Mouse (Mus musculus) heart, adult 2 months (tissue): ENCODE measurements around the gene Ncoa4. TPM values are rescaled to one million over a fixed set of nuclear protein-coding genes. Genes with fewer than 3 reads are reported as not detected.
"Not testable (repeated sequence)": the region's sequence is repeated elsewhere in the genome, so short reads cannot be mapped to it uniquely, and the experiment has no call there.

ENCODE experiments used
- DNase-seq, 2 experiments: peaks; one replicate each; pipeline ENCODE4 v3.0.0; 2021
- H3K27ac ChIP-seq: fragments of 200-600 bp; 2 replicates; pipeline ENCODE4 v1.8.1; 2022
- H3K27me3 ChIP-seq: fragments of 200-500 bp; 2 replicates; pipeline ENCODE4 v1.6.1; 2012; ENCODE audit warnings: mild to moderate bottlenecking, low read length, inconsistent platforms, mixed read lengths; ENCODE audit not compliant: control insufficient read depth, insufficient read depth
- H3K36me3 ChIP-seq: fragments of 200-500 bp; 2 replicates; pipeline ENCODE4 v1.6.1; 2012; ENCODE audit warnings: low read length, inconsistent platforms; ENCODE audit not compliant: control insufficient read depth, insufficient read depth
- H3K4me1 ChIP-seq: fragments of 200-500 bp; 2 replicates; pipeline ENCODE4 v1.6.1; 2011; ENCODE audit warnings: low read length; ENCODE audit not compliant: control insufficient read depth, insufficient read depth
- H3K4me3 ChIP-seq: fragments of 200-600 bp; 2 replicates; pipeline ENCODE4 v1.8.1; 2022
- H3K79me2 ChIP-seq: fragments of 200-500 bp; replicated peaks from 2 replicates; pipeline ENCODE4 v1.6.1; 2012; ENCODE audit warnings: mild to moderate bottlenecking, inconsistent platforms, low read length, moderate library complexity, mixed read lengths; ENCODE audit not compliant: control insufficient read depth, insufficient read depth
- H3K9ac ChIP-seq: fragments of 200-500 bp; 2 replicates; pipeline ENCODE4 v1.6.1; 2012; ENCODE audit warnings: low read depth, mild to moderate bottlenecking, control low read depth, inconsistent platforms, low read length, mixed read lengths
- CTCF ChIP-seq: fragments of 200-600 bp; IDR thresholded peaks from 2 replicates; pipeline ENCODE4 v1.8.1; 2022; ENCODE audit warnings: antibody characterized with exemption, mild to moderate bottlenecking, moderate library complexity
- EP300 ChIP-seq: fragments of 200-500 bp; IDR thresholded peaks from 2 replicates; pipeline ENCODE4 v1.6.1; 2011; ENCODE audit warnings: low read depth, low read length, control low read depth; ENCODE audit not compliant: insufficient read depth
- POLR2A ChIP-seq: fragments of 200-500 bp; IDR thresholded peaks from 2 replicates; pipeline ENCODE4 v1.6.1; 2011; ENCODE audit warnings: mild to moderate bottlenecking, low read depth, low read length, control low read depth; ENCODE audit not compliant: insufficient read depth
- WGBS: fragments of 180-500 bp; shearing (Covaris S2); methylation state at CpG from one replicate; pipeline ENCODE4 v1.1.7; 2018; 5-methylcytosine and 5-hydroxymethylcytosine counted together
- intact Hi-C: fragments of 180-260 bp; cut with DNase I; formaldehyde crosslinking; loops from one replicate; pipeline ENCODE4 v1.15.1; 2025
- polyA plus RNA-seq: library from polyadenylated mRNA; depleted of rRNA; stranded (reverse); fragments of >200 nt; gene quantifications from 2 replicates; pipeline ENCODE4 v1.2.3, GENCODE M21; 2012
- total RNA-seq, 2 experiments: library from RNA; stranded (reverse); gene quantifications; 2 replicates each; pipeline ENCODE4 v1.2.3; 2021

The Ncoa4 gene
- total and polyA plus RNA-seq, 3 experiments, result 36.7 to 196 (median 135) TPM

DNA sequence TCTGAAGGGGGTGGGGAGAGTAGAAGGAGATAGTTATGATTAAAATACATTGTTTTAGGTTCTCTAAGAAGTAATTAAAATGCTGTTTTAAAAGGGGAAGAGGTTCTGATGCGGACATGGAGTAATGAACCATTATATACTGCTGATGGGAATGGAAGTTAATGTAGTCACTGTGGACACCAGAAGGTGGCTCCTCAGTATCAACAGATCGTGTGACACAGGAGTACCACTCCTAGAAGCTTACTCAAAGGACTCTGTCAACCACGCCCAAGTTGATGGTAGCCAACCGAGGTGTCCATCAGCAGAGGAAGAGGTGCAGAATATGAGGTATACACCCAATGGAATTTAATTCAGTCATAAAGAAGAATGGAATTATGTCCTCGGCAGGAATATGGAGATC lies 31.3 kb upstream of the Ncoa4 start:
- H3K4me3 ChIP-seq, result no peak overlapping the region
- WGBS, result 63% methylated on average over 5 of the region's 5 CpGs
- H3K9ac ChIP-seq, result no peak overlapping the region
- no peaks in the 10 kb centered on the region for H3K36me3 ChIP-seq
- intact Hi-C loops, result no loop called here
- H3K4me1 ChIP-seq, result no peaks in the 10 kb centered on the region
- DNase-seq, result no peak
- H3K27ac ChIP-seq, result no peak overlapping the region
- TF ChIP-seq CTCF, result peak; percentile 8; the same call in 1 of the 2 replicates
- no peak for TF ChIP-seq POLR2A
- no peaks in the 10 kb centered on the region for H3K79me2 ChIP-seq
- H3K27me3 ChIP-seq, result 0 out of 2 replicates have a peak, but pooled peaks cover 1% of the 10 kb centered on the region

DNA sequence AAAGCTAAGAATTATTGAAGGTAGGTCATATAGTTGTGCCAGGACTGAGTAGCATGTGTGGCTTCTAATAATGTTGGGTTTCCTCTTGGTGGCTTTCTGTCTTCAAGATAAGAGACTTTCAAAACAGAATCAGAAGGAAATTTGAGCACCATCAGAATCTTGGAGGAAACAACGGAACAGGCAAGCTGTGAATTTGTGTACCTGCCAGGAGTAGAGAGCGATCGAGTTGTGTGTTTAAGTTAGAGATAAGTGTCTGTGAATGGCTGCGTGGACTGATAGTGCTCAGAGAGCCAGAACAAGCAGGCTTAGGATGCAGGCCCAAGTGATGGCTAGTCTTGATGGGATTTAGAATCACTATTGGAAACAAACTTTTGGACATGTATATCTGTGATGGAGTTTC lies 27.8 kb upstream of the Ncoa4 start:
- no peak overlapping the region for H3K9ac ChIP-seq
- DNase-seq, result no peak
- H3K79me2 ChIP-seq, result no peaks in the 10 kb centered on the region
- no peak overlapping the region for H3K27ac ChIP-seq
- TF ChIP-seq CTCF (no peak), EP300 (no peak), POLR2A (no peak)
- H3K36me3 ChIP-seq, result no peaks in the 10 kb centered on the region
- intact Hi-C loops, result no loop called here
- 0 out of 2 replicates have a peak, but pooled peaks cover 1% of the 10 kb centered on the region for H3K27me3 ChIP-seq
- 29% methylated on average over 4 of the region's 4 CpGs for WGBS
- no peaks in the 10 kb centered on the region for H3K4me1 ChIP-seq
- no peak overlapping the region for H3K4me3 ChIP-seq

DNA sequence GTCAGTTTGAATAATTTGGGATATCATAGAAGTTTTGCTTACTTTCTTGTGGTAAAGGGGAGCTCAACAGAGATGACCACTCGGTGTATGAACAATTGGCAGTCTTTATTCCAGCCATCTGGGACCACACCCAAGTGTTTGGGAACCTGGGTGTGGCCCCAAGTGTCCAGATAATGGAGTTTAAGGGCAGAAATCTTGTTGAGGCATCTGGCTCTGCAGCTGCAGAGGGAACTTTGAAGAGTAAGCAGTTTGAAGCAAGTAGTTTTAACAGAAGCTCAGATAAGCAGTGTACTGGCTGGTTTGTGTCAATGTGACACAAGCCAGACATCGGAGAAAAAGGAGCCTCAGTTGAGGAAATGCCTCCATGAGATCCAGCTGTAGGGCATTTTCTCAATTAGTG lies 25.4 kb upstream of the Ncoa4 start:
- H3K9ac ChIP-seq, result no peak overlapping the region
- no peaks in the 10 kb centered on the region for H3K36me3 ChIP-seq
- WGBS, result 7% methylated on average over 2 of the region's 2 CpGs
- H3K79me2 ChIP-seq, result no peaks in the 10 kb centered on the region
- 0 out of 2 replicates have a peak, but pooled peaks cover 1% of the 10 kb centered on the region for H3K27me3 ChIP-seq
- DNase-seq, result no peak
- intact Hi-C loops, result no loop called here
- H3K4me3 ChIP-seq, result no peak overlapping the region
- H3K27ac ChIP-seq, result no peak overlapping the region
- TF ChIP-seq POLR2A (no peak), CTCF (no peak), EP300 (no peak)
- H3K4me1 ChIP-seq, result no peaks in the 10 kb centered on the region

DNA sequence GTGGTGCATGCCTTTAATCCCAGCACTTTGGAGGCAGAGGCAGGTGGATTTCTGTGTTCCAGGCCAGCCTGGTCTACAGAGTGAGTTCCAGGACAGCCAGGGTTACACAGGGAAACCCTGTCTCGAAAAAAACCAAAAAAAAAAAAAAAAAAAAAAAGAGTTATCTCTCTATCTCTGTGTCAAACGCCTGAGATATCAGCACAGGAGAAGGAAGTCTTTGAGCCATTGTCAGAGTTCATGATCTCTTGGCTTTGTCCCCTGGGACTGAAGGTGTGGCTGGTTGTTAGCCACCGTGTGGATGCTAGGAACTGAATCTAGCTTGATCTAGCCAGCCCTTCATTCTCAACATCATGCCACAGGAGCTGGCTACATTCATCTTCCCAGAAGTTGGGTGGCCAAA lies 23.2 kb upstream of the Ncoa4 start:
- DNase-seq, H3K4me1 ChIP-seq, H3K27me3 ChIP-seq, H3K36me3 ChIP-seq, intact Hi-C loops, H3K4me3 ChIP-seq, H3K27ac ChIP-seq, H3K9ac ChIP-seq, H3K79me2 ChIP-seq: not testable (repeated sequence)
- 24% methylated on average over 3 of the region's 3 CpGs for WGBS

DNA sequence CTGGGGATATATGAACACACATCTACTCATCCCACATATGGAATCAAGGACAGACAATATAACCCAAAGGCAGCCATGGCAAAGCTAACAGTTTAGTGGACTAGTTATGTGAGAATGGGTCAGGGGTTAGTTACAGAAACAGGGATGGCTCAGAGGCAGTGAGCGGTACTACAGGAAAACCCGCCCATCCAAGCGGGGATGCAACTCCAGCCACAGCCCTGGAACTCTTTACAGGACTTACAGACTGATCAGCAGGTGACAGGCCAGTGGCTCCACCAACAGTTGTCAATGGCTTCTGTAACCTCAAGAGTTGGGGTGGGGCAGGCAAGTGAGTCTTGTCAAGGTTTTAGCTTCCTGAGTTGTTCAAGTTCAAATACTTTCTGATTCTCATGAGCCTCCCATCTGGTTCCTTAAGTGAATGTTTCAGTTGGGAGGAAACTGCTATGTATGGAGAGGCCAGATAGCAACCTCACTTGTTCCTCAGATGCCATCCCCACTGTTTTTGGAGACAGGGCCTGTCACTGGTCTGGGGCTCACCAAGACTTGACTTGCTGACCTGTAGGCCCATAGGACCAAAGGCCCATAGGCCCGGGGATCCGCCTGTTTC lies 19.2 kb upstream of the Ncoa4 start:
- intact Hi-C loops, result no loop called here
- Histone ChIP-seq H3K27me3 (no peaks in the 10 kb centered on the region; the same call in 1 of the 2 replicates), H3K27ac (no peak overlapping the region), H3K4me3 (no peak overlapping the region), H3K9ac (no peak overlapping the region), H3K4me1 (no peaks in the 10 kb centered on the region), H3K79me2 (no peaks in the 10 kb centered on the region), H3K36me3 (no peaks in the 10 kb centered on the region)
- 88% methylated on average over 5 of the region's 5 CpGs for WGBS
- DNase-seq, result no peak
- TF ChIP-seq EP300 (no peak), CTCF (no peak), POLR2A (no peak)

DNA sequence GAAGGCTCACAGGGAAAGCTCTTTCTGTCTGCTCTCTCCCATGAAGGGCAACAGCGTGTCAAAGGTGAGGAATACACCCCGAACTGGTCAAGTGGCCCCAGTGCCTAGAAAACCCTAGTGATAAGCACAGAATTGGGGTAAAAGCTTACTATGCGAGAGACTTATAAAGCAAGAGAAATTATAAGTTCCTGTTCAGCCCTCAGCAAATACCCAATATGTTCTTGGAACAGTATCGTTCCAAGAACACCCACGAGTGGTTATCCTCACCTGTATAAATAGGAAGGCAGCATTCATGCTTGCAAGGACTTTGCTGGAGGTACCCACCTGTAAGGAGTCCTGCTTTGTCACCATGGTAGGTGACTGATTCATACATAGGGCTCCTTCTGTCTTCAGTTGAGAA lies 17.9 kb upstream of the Ncoa4 start, which contains the start of gene Msmb:
TSS of gene Msmb (plus strand) at position 301 of the 400 bp plus-strand sequence.
- WGBS, result 89% methylated on average over 5 of the region's 5 CpGs
- Histone ChIP-seq H3K4me1 (no peaks in the 10 kb centered on the region), H3K27ac (no peak within 1 kb of the TSS), H3K36me3 (no peaks in the 10 kb centered on the region), H3K27me3 (no peaks in the 10 kb centered on the region; the same call in 1 of the 2 replicates), H3K79me2 (no peaks in the 10 kb centered on the region), H3K9ac (no peak within 1 kb of the TSS), H3K4me3 (no peak within 1 kb of the TSS)
- intact Hi-C loops, result no loop called here
- TF ChIP-seq POLR2A (no peak), CTCF (no peak), EP300 (no peak)
- DNase-seq, result no peak
